16 mouse cellular contexts compared by ENCODE assay signal in the genomic region with DNA sequence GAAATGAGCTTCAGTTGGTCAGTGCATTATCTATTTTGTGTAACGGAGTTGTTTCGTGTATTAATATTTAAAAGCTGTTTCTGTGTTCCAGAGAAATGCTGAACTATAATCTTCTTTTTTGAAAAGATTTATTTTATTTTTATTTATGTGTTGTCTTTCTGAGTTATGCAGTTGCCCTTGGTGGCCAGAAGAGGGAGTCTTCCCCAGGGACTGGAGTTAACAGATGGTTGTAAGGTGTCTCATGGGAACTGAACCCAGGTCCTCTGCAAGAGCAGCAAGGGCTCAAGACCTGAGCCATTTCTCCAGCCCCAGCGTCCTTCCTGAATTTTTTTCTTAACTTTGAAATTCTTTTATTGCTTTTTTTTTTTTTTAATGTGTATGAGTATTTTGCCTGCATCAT. TPM values are rescaled to one million over a fixed set of nuclear protein-coding genes. Genes with fewer than 3 reads are reported as not detected.
DNase-seq lines count a peak whose midpoint lies in the region; ATAC-seq and TF ChIP-seq lines count a peak whose summit lies in the region.
"Had no signal": no experiment of that assay in that cellular context is flagged by ENCODE, and none has a peak within 500 bp of the region (broad histone marks: within the 10 kb centered on the region; RNA-seq: fewer than 3 reads in every experiment).

No protein-coding gene starts in this region.

- no peaks in the 10 kb centered on the region for H3K9me3 ChIP-seq in forebrain, postnatal 0 days (ENCODE audit: low read length)
- peaks cover 2% of the 10 kb centered on the region; the same call in 1 of the 2 replicates for H3K9me3 ChIP-seq in forebrain, embryonic 10.5 days
- no peaks in the 10 kb centered on the region for H3K9me3 ChIP-seq in lung, embryonic 14.5 days (ENCODE audit: low read depth, low read length)
- H3K9me3 ChIP-seq: forebrain, embryonic 15.5 days; heart, embryonic 13.5 days; midbrain, embryonic 12.5 days had no signal

- H3K27me3 ChIP-seq in forebrain, postnatal 0 days (ENCODE audit: insufficient read depth, low read length), result no peaks in the 10 kb centered on the region
- H3K27me3 ChIP-seq in forebrain, embryonic 10.5 days (ENCODE audit: poor library complexity, severe bottlenecking), result no peaks in the 10 kb centered on the region
- no peaks in the 10 kb centered on the region for H3K27me3 ChIP-seq in lung, embryonic 14.5 days (ENCODE audit: insufficient read depth, low read length)
- H3K27me3 ChIP-seq: forebrain, embryonic 15.5 days; heart, embryonic 13.5 days; midbrain, embryonic 12.5 days had no signal

- no peak overlapping the region for H3K4me3 ChIP-seq in forebrain, postnatal 0 days (ENCODE audit: low read depth, low read length)
- H3K4me3 ChIP-seq in forebrain, embryonic 10.5 days, result no peak overlapping the region
- H3K4me3 ChIP-seq in lung, embryonic 14.5 days (ENCODE audit: low read depth, low read length), result no peak overlapping the region
- H3K4me3 ChIP-seq: forebrain, embryonic 15.5 days; heart, embryonic 13.5 days; midbrain, embryonic 12.5 days had no signal

- H3K4me1 ChIP-seq in forebrain, postnatal 0 days (ENCODE audit: insufficient read depth), result no peaks in the 10 kb centered on the region
- H3K4me1 ChIP-seq in forebrain, embryonic 10.5 days, result no peaks in the 10 kb centered on the region
- no peaks in the 10 kb centered on the region for H3K4me1 ChIP-seq in lung, embryonic 14.5 days (ENCODE audit: insufficient read depth)
- H3K4me1 ChIP-seq: forebrain, embryonic 15.5 days; midbrain, embryonic 12.5 days had no signal

- no peak for ATAC-seq in forebrain, postnatal 0 days
- ATAC-seq in lung, embryonic 14.5 days (ENCODE audit: insufficient read depth), result no peak
- ATAC-seq: forebrain, embryonic 15.5 days had no signal

- no peak overlapping the region for H3K9ac ChIP-seq in forebrain, postnatal 0 days
- H3K9ac ChIP-seq in lung, embryonic 14.5 days, result no peak overlapping the region
- H3K9ac ChIP-seq: forebrain, embryonic 15.5 days; heart, embryonic 13.5 days; midbrain, embryonic 12.5 days had no signal

- no peak overlapping the region for H3K4me2 ChIP-seq in forebrain, postnatal 0 days (ENCODE audit: low read depth)
- H3K4me2 ChIP-seq in lung, embryonic 14.5 days, result no peak overlapping the region
- H3K4me2 ChIP-seq: forebrain, embryonic 15.5 days; heart, embryonic 13.5 days; midbrain, embryonic 12.5 days had no signal

- TF ChIP-seq CTCF in forebrain, postnatal 0 days (IDR thresholded peaks at IDR 0.05; ENCODE audit: low read depth), result peak; percentile 15; the same call in 1 of the 2 replicates
- peak; percentile 25; the same call in 1 of the 2 replicates for TF ChIP-seq CTCF in lung, embryonic 14.5 days (IDR thresholded peaks at IDR 0.05; ENCODE audit: low read depth)

- H3K27ac ChIP-seq in forebrain, postnatal 0 days (ENCODE audit: low read depth, low read length), result no peak overlapping the region
- no peak overlapping the region for H3K27ac ChIP-seq in forebrain, embryonic 10.5 days
- H3K27ac ChIP-seq in lung, embryonic 14.5 days (ENCODE audit: low read depth), result no peak overlapping the region
- H3K27ac ChIP-seq: forebrain, embryonic 15.5 days; heart, embryonic 13.5 days; midbrain, embryonic 12.5 days had no signal

- H3K36me3 ChIP-seq in forebrain, postnatal 0 days (ENCODE audit: insufficient read depth), result no peaks in the 10 kb centered on the region
- H3K36me3 ChIP-seq in forebrain, embryonic 10.5 days (replicated peaks), result peaks cover 67% of the 10 kb centered on the region
- peaks cover 12% of the 10 kb centered on the region; the same call in 1 of the 2 replicates for H3K36me3 ChIP-seq in lung, embryonic 14.5 days (ENCODE audit: insufficient read depth)

- no peak for DNase-seq in forebrain, postnatal 0 days
- no peak for DNase-seq in forebrain, embryonic 10.5 days (ENCODE audit: extremely low spot score, low spot score)
- no peak for DNase-seq in lung, embryonic 14.5 days
- DNase-seq in lung, postnatal 14 days, result no peak
- peak; percentile 54 for DNase-seq in R1 (ENCODE audit: low read depth, low spot score)
- no peak for DNase-seq in cerebellum, postnatal 36 days
- DNase-seq in spleen, adult 18-20 months, result no peak
- no peak for DNase-seq in left cerebral cortex, adult 8-10 months (ENCODE audit: low spot score in 2 of 2)
- DNase-seq: cerebellum, adult 11-12 months; embryo, embryonic 11 days; kidney, adult 2 months; lung, postnatal 36 days; right cerebral cortex, postnatal 14 days had no signal

- WGBS in forebrain, postnatal 0 days, result 97% methylated on average over 3 of the region's 3 CpGs
- 92% methylated on average over 3 of the region's 3 CpGs for WGBS in forebrain, embryonic 10.5 days
- 95% methylated on average over 3 of the region's 3 CpGs for WGBS in lung, embryonic 14.5 days

RNA-seq across cellular contexts. Expression of a gene that starts 54.3 kb away (rescaled TPM):
- total RNA-seq in forebrain, postnatal 0 days (2014; rRNA removed), result 48.7 and 57.2 TPM in 2 replicates
- polyA plus RNA-seq in forebrain, postnatal 0 days (2015; fragmentation: Nextera tagmentation; extraction: Ambion mirVana), result 32.3 and 58.7 TPM in 2 replicates
- 0.07 and 0.30 TPM in 2 replicates for polyA plus RNA-seq in forebrain, embryonic 10.5 days (2016; fragmentation: Nextera tagmentation; extraction: Ambion mirVana)
- 0.05 and 0.08 TPM in 2 replicates for polyA plus RNA-seq in lung, embryonic 14.5 days (2014; fragmentation: Nextera tagmentation; extraction: Ambion mirVana)
- 100 to 1,000 TPM; 131 to 176 (median 150) TPM for total RNA-seq in left cerebral cortex, adult 8-10 months (2022)

RNA-seq across cellular contexts. Expression of a gene that starts 59.5 kb away (rescaled TPM):
- total RNA-seq in forebrain, postnatal 0 days (2014; rRNA removed), result 18.0 and 19.8 TPM in 2 replicates
- 17.8 and 18.5 TPM in 2 replicates for polyA plus RNA-seq in forebrain, postnatal 0 days (2015; fragmentation: Nextera tagmentation; extraction: Ambion mirVana)
- 32.2 and 32.5 TPM in 2 replicates for polyA plus RNA-seq in forebrain, embryonic 10.5 days (2016; fragmentation: Nextera tagmentation; extraction: Ambion mirVana)
- 25.2 and 27.5 TPM in 2 replicates for polyA plus RNA-seq in lung, embryonic 14.5 days (2014; fragmentation: Nextera tagmentation; extraction: Ambion mirVana)
- total RNA-seq in left cerebral cortex, adult 8-10 months (2022), result 10 to 100 TPM; 15.5 to 19.7 (median 16.5) TPM

RNA-seq across cellular contexts. Expression of a gene that starts 59.6 kb away (rescaled TPM):
- total RNA-seq in forebrain, postnatal 0 days (2014; rRNA removed), result 27.2 and 27.8 TPM in 2 replicates
- 43.7 and 45.2 TPM in 2 replicates for polyA plus RNA-seq in forebrain, postnatal 0 days (2015; fragmentation: Nextera tagmentation; extraction: Ambion mirVana)
- 69.5 and 76.7 TPM in 2 replicates for polyA plus RNA-seq in forebrain, embryonic 10.5 days (2016; fragmentation: Nextera tagmentation; extraction: Ambion mirVana)
- polyA plus RNA-seq in lung, embryonic 14.5 days (2014; fragmentation: Nextera tagmentation; extraction: Ambion mirVana), result 50.7 and 51.4 TPM in 2 replicates
- 10 to 100 TPM; 77.8 to 89.1 (median 86.8) TPM for total RNA-seq in left cerebral cortex, adult 8-10 months (2022)

Comparison
In these comparisons a context has a peak if more than half of its experiments do, and no peak if none do; other contexts are left out.
1. RNA of a gene that starts 54.3 kb away (polyA plus RNA-seq): 32.3 to 58.7 TPM in forebrain, postnatal 0 days; 0.07 to 0.30 TPM in forebrain, embryonic 10.5 days and 0.05 to 0.08 TPM in lung, embryonic 14.5 days; every median in the first group is over 10 times any median in the second.